Mouse (Mus musculus): ENCODE results near the gene Cdh16.
"Not testable (repeated sequence)": the region's sequence is repeated elsewhere in the genome, so short reads cannot be mapped to it uniquely, and the experiment has no call there.

Cdh16 gene

DNA sequence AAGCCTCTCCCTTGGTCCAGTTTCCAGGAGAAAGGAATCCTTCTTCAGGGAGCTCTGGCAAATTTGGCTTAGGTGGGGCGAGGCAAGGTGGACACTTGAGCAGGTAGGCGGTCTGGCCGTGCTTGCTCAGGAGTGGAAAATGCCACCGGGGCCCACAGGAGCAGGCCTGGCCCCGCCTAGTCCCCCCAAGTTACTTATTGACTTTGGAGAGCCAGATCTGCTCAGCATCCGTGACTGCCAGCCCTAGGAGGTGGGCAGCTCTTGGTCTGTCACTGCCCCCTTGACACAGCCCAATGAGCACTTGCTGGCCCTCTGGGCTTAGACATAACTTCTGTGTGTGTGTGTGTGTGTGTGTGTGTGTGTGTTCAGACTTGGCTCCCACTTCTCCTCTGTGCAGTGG lies at the start of gene Cdh16:
Gene Cdh16 (minus strand): TSS at position 236 of the 400 bp plus-strand sequence.
- no peak for DNase-seq (ENCODE audit: low spot score)

DNA sequence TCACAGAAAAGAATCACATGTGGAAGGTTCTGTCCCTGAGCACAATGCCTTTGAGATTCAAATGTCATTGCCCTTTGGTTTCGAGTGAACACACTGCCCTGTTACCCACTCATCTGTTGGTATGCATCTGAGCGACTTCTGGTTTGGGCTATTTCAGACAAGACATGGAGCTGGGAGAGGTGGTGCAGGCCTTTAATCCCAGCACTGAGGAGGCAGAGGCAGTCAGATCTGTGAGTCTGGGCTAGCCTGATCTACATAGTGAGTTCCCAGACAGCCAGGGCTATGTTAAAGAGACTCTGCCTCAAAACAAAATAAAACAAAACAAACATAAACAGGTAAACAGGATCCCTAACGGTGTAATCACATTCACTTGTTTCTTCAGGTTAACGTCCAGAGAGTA lies 31.4 kb upstream of the Cdh16 start:
- no peak for DNase-seq (ENCODE audit: low spot score)

DNA sequence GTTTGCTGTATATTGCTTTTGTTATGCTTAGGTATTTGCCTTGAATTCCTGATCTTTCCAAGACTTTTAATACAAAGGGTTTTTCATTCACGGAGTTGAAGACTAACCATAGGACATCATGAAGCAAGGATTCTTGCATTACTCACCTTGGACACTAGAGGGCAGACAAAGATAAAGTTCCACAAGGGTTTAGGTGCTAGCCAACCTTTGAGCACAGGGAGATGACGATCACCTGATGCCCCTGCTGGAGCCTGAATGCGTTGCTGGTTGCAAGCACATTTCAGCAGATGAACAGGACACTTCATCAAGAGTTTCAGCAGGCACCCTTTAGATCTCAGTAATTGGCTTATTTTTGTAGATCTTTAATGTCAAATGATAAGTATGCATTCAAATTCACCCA lies 30.8 kb upstream of the Cdh16 start:
- DNase-seq (ENCODE audit: low spot score), result peak; percentile 76

DNA sequence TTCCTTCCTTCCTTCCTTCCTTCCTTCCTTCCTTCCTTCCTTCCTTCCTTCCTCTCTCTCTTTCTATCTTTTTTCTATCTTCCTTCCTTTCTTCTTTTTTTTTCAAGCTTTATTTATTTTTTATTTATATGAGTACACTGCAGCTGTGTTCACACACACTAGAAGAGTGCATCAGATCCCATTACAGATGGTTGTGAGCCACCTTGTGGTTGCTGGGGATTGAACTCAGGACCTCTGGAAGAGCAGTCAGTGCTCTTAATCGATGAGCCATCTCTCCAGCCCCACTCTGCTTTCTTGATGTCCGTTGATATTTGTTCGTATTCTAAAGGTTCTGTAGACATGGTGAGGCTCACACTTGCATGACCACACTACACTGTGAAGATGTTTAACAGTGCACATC lies 20.0 kb upstream of the Cdh16 start:
- DNase-seq (ENCODE audit: low spot score), result not testable (repeated sequence)

DNA sequence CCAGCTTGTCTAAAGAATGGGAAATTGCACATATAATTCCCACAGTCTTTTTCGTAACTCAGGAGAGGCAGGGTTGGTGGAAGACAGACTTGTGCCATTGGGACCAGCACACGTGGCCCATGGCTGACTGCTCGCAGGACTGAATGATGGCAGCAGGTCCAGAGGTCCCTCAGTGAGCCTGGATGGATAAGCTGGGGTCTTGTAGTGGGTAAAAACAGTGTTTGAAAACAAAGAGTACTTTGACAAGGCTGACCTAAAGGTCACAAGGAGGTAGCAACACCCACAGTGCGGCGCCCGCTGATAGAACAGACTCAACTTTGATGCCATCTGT lies 18.1 kb upstream of the Cdh16 start:
- no peak for DNase-seq (ENCODE audit: low spot score)

DNA sequence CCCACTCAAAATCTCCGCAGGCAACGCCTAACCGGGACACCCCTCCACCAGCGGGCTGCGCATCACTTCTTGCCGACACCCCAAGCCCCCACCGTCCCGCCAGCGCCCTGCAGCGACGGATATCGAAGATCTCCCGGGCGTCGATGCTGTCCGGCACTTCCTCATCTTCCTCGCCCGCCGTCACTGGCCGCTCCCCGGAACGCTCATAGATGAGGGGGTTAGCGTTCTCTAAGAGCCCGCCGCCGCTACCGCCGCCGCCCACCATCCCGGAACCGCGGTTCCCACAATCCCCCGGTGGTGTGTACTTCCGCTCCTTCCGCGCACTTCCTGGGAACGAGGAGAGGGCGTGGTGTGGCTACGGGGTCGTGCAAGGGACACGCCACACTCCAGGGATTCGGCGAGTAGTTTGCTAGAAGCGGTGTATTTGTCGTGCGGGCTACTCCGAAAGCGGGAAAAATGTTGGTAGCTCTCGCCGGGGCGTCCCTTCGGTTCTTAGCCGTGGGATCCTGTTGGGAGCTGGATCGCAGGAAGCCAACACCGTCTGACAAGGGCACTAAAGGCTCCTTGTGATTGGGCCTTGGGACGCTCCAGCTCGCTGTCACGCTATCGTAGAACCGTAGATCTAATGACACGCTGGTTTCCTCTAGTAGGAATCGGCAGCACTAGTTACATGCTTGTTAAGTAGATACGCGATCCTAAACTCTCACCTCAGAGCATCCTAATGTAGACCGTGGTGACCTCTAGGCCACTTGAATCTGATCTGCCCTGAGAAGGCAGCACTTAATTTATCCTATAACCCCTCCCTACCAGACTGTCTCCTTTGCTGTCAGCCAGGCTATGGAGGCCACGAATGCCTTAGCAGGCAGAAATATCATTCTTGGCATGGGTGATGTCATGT lies 17.5 kb upstream of the Cdh16 start, which contains the start of gene Ciao2b:
Gene Ciao2b (minus strand): TSS at position 540 of the 898 bp plus-strand sequence.
- DNase-seq (ENCODE audit: low spot score), result peak; percentile 78

DNA sequence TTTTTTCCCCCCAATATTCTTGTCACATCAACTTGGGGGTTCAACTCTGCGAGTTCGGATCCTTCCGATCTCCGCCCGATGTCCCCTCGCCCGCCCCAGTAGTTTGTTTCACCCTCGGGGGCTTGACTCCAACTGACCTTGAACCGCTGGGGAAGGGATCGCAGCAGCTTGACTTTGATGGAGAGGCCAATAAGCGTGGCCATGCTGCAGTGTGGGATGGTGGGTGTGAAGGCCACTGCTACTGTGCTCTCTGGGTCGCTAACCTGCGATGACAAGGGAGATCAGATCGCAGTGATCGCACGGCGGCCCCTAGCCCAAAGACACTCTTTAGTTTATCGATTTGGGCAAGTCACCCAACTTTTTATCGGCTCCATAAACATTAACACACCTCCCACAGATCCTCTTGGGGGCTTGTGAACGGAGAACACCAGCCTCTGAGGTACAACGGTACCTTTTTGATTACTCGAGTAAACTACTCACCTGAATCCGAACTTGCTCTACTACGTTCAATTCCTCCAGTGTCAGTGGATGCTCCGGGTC lies 16.7 kb upstream of the Cdh16 start:
- no peak for DNase-seq (ENCODE audit: low spot score)

DNA sequence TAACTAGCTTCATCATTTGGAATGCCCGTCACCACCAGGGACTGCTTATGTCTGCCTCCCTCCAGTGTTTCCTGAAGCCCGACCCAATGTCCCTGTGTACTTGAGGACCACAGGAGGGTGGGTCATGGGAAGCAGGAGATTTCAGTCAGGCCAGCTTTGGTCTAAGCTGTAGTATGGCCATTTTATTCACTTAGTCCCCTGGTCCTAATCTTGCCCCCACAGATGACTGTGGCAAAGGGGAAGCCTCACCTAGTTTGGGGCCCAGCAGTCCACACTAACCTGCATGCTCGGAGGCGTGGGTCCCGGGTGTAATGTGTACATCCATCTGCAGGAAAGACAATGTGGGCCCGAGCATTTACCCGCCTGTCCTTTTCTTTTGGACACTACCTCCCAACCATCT lies 16.0 kb upstream of the Cdh16 start:
- no peak for DNase-seq (ENCODE audit: low spot score)

DNA sequence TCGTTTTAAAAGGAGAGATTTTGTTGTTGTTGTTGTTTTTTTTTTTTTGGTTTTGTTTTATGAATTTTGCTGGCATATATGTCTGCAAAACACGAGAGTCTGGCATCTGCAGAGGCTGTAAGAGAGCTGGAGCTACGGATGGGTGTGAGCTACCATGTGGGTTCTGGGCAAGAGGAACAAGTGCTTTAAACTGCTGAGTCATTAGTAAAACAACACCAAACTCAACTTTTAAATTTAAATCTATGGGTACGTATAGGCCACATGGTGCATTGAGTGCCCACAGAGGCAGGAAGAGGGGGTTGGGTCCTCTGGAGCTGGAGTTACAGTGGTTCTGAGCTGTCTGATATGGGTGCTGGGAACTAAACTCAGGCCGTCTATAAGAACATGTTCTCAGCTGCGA lies 13.8 kb upstream of the Cdh16 start:
- no peak for DNase-seq (ENCODE audit: low spot score)

DNA sequence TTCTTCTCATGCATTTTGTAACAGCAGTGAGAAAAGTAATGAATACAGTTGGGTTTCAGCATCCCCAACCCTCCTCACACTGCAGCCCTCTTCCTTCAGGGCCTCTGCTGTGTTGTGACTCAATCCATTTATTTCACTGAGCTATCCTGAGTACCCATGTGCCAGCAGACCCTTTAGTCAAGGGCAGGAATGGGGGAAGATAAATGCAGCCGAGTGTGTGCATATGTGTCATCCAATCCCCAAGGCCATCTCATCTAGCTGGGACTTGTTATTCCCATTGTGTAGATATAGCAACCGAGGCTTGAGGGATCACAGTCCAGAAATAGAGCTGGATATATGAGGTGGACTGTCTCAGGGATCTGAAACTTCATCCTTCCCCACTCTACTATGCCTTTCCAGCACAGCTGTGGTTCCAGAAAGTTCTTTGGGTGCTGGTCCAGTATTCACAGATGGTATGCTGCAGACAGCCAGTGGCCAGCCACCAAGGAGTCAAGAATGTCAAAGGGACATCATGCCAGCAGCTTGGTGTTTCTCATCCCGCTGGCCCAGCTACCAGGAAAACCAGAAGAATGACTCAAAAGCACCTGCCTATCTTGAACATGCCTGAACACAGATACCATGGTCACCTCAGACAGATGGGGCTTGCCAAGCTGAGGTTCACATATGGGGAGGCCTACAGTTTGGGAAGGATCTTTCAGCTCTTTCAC lies 11.0 kb upstream of the Cdh16 start:
- no peak for DNase-seq (ENCODE audit: low spot score)

DNA sequence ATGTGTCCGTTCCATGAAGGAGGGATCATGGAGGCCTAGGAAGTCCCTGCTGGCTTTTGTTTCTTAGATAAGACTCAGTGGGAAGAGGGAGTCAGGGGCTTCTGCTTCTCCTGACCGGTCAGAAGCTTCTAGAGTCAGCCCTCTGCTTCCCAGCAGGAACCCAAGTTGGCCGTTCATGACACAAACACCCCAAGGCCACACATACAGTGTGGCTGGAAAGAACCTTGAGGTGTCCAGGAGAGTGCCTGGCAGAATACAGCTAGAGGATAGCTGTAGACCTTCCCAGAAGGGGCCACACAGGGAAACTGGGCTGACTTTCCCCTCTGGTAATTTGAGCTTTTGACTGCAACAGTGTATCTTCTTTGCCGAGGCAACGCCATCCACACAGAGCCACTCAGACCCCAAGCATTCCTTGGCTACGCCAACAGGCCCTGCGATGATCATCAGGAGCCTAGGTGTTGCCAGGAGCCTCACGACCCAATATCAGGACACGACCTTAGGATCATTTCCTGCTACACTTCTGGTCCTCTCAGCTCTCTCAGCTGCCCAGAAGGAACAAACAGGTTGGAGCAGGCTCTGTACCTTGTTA lies 9.1 kb upstream of the Cdh16 start:
- DNase-seq (ENCODE audit: low spot score), result no peak

DNA sequence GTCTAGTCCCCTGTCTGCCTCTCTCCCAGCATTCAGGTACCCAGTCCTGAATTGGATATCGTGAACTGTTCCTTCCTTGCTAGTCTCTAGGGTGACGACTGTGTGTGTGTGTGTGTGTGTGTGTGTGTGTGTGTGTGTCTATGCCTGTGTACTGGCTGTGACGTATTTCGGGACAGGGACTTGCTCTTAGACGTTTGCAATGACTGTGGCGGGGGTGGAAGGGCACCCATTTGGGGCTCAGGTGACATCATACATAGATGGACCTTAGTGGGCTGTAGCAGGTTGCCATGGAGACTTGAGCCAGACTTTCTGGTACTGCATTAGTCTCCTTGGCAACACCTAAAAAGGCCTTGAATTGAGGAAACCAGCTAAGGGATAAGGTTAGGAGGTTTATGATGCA lies 8.3 kb upstream of the Cdh16 start:
- no peak for DNase-seq (ENCODE audit: low spot score)

DNA sequence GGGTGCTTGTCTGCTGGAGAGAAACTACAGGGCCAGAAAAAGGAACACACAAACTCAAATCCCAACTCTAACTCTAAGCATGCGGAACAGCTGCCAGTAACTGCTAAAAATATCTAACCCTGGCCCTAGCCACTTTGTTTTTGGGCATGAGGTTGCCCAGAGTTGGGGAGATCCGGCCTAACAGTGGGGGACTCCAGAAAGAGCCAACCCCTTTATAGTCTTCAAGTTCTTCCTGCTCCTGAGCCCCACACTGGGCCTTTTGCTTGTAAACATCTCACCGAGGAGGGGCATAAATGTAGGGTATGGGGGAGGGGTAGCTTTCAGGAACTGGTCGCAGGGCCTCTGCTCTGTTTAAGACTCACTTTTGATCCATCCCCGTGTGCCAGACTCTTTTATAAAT lies 7.8 kb upstream of the Cdh16 start:
- DNase-seq (ENCODE audit: low spot score), result no peak

DNA sequence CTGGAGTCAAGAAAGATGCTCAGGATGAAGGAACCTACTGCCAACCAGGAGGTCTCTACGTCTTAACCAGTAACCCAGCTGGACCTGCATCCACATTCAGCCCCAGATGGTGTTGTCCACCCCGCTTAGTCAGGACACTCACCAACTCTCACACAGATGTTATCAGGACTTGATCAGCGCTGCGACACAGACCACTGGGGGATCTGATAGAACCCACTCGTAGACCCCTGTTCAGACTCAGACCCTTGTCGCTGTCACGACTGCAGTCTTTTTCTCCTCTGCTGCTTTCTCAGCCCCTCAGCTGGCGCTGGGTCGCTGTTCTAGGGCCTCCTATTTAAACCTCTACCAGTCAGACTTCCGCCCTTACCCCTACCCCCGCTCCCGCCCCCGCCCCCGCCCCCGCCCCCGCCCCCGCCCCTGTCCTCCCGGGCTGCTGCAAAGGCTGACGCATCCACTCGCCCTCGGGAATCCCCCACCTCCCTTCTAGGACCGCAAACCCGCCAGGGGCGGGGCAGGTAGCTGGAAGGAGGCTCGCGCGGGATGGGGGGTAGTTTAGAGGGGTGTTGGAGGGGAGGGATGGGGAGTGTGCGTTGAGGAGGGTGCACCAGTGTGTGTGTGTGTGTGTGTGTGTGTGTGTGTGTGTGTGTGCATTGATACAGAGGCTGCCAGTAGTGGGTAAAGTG lies 6.9 kb upstream of the Cdh16 start, which contains the start of gene Rrad:
Gene Rrad (minus strand): TSS at position 347 of the 683 bp plus-strand sequence.
- no peak for DNase-seq (ENCODE audit: low spot score)

DNA sequence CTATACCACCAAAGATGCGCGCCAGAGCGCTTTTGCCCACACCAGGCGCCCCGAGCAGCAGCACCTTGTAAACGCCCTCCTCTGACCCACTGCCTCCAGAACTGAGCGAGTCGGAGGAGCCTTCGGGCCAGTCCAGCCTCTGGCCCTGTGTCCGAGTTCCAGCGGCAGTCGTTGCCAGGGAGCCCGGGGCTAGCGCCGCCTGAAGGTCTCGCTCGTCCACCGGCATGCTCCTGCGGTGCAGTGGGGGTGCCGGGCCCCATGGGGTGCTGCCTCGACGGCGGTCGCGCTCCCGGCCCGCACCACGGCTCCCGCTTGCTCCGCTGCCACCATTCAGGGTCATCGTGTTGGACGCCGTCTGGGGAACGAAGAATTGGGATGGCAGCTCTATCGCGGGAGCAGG lies 6.4 kb upstream of the Cdh16 start:
- DNase-seq (ENCODE audit: low spot score), result no peak

DNA sequence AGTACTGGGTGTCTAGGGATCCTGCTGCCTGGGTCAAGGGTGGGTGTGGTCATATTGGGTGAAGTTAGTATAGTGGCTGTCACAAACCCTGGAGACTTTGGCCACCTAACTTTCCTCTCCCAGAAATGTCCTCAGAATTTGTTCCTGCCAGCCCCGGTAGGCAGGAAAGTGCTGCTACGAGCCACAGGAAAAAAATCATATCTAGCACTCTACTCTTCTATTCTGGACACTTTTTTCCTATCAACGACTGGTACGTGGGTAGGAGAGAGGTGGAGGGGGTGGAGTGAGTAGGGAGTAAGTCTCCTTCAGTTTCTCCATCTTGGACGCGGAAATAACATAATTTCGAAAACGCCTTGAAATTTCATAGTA lies 5.9 kb upstream of the Cdh16 start:
- no peak for DNase-seq (ENCODE audit: low spot score)

DNA sequence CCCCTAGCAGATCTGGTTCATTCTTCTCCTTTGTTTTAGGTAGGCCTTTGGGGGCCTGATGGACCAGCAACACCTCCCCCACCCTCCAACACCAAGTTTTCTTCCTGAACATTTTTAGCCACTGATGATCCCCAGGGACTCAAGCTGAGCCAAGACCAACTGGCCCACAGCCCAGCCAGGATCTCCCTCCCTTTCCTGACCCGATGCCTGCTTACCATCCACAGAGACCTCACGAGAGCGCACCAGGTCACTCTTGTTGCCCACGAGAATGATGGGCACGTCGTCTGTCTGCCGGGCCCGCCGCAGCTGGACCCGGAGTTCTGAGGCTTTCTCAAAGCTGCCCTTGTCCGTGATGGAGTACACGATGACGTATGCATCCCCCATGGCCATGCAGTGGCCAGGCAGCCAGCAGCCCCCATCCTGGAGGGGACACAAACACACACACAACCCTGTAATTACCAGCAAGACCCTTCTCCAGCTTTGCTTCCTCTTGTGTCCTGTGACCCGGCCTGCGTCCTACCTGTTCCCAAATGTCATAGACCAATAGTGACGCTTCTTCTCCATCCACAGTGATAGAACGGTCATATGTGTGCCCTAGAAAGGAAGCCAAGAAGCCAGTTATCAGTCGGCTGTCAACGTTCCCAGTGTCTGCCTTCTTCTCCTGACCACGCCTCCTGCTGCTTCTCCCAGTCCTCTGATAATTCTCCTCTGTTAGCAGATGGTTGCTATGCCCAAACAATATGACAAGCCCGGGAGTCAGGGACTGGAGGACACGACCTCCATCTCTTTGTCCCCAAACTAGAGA lies 5.3 kb upstream of the Cdh16 start:
- DNase-seq (ENCODE audit: low spot score), result no peak

DNA sequence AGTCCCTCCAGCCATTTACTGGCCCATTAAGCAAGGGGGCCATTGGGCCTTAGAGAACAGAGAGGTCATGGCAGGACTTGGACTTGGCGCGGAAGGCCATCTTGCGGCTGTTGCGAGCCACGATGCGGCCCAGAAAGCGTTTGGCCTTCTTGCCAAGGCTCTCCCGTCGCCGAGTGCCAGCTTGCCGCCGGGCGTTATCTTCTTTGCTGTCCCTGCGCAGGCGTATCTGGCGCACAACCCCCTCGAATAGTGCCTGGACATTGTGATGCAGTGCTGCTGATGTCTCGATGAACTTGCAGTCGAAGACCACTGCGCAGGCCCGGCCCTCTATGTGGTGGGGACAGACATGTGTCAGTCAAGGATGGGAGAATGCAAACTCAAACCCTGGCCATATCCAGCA lies 4.2 kb upstream of the Cdh16 start:
- no peak for DNase-seq (ENCODE audit: low spot score)

DNA sequence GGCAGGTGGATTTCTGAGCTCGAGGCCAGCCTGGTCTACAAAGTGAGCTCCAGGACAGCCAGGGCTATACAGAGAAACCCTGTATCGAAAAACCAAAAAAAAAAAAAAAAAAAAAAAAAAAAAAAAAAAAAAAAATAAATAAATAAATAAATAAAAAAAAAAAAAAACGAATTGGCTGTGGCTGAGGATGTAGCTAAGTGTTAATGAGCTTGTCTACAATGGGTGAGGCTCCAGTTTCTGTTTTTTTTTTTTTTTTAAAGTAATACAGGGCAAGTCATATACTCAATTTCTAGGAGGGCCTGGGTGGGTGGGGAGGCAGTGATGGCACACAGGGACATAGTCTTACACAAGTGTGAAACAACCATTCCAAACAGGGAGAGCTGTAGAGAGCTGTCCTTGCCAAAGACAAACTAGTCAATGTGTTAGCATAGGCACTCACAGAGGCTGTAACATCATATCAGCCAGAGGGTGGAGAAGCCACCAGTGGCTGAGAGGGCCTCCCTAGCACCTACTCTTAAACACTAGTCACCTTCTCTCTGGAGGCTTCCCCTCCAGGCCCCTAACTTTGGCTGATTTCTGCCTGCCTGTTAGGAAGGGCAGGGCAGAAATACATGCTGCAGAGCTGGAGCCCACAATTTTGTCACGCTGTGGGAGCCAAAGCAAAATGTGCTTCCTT lies 3.0 kb upstream of the Cdh16 start:
- DNase-seq (ENCODE audit: low spot score), result no peak

DNA sequence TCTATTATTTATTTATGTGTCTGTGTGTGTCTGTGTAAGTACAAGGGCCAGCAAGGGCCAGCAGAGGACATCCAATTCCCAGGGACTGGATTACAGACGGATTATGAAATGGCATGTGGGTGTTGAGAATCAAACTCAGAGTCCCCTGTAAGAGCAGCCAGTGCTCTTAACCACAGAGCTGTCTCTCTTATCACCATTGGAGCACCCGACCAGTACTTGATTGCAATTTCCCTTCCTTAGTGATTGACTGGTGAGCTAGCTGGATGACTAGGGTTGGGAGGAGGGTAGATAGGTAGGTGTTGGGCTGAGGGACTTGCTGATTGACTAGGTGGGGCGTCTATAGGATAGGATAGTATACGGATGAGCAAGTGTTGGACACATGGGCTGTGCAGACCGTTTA lies 3.4 kb downstream of the Cdh16 start:
- no peak for DNase-seq (ENCODE audit: low spot score)

DNA sequence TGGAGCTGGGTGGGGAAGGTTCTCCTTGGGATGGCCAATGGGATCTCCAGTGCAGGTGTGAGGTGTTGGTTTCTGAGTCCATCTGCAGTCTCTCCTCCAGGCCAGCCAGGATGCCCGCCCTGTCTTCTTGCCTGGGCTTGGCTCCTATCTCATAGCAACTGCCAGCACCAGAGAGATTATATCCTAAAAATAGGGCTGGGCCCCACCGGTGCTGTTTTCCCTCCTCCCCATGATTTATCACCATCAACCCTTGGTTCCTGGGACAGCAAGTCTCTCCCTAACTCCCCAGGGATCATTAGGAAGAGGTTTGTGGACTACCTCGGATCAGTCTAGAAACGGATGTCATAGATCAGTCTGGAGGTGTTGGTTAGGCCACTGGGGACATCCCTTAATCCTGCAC lies 11.1 kb downstream of the Cdh16 start:
- DNase-seq (ENCODE audit: low spot score), result no peak

Data from c-Kit-positive CD71-positive TER-119-positive erythroid progenitor cells, embryonic 14.5 days (primary cell).